ENCODE assay signal across 10 mouse cellular contexts in the genomic region with DNA sequence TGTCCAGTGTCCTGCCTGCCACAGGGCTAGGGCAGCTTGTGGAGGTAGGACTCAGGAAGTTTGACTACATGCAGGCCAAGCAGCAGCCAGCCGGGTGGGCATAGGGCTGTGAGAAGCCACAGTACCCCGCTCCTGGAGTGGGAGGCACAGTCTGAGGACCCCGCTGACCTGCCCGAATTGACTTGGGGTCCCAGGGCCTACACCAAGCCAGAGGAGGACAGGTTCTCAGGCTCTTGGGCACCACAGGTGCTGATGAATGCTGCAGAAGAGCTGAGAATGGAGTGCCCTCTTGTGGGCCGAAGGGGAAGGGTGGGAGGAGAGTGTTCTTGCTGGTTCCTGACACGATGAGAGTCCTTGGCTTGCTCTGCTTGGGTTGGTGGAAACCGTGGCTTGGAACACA. TPM values are rescaled to one million over a fixed set of nuclear protein-coding genes. Genes with fewer than 3 reads are reported as not detected.
DNase-seq lines count a peak whose midpoint lies in the region; ATAC-seq lines count a peak whose summit lies in the region.
"Had no signal": no experiment of that assay in that cellular context is flagged by ENCODE, and none has a peak within 500 bp of the region (broad histone marks: within the 10 kb centered on the region; RNA-seq: fewer than 3 reads in every experiment).

No protein-coding gene starts in this region.

- H3K4me1 ChIP-seq in limb, embryonic 12.5 days (replicated peaks): no peaks in the 10 kb centered on the region
- H3K4me1 ChIP-seq: liver, embryonic 13.5 days had no signal

- no peak overlapping the region for H3K4me3 ChIP-seq in limb, embryonic 12.5 days (replicated peaks)
- H3K4me3 ChIP-seq: erythroblast, embryonic 14.5 days; liver, embryonic 13.5 days had no signal

- 62% methylated on average over 7 of the region's 7 CpGs for whole genome bisulfite sequencing in limb, embryonic 12.5 days

- no peaks in the 10 kb centered on the region for H3K9me3 ChIP-seq in limb, embryonic 12.5 days
- H3K9me3 ChIP-seq: liver, embryonic 13.5 days had no signal

- H3K9ac ChIP-seq in limb, embryonic 12.5 days (replicated peaks): no peak overlapping the region
- H3K9ac ChIP-seq: liver, embryonic 13.5 days had no signal

- ATAC-seq in limb, embryonic 12.5 days (ENCODE audit: insufficient number of reproducible peaks, insufficient read depth, low FRiP score, low TSS enrichment, low read depth): peak; percentile 56; the same call in 1 of the 2 replicates
- no peak for ATAC-seq in inflammation-experienced regulatory T-cells, adult 6 months

- H3K27ac ChIP-seq in limb, embryonic 12.5 days: no peak overlapping the region
- H3K27ac ChIP-seq: liver, embryonic 13.5 days had no signal

- no peaks in the 10 kb centered on the region for H3K27me3 ChIP-seq in limb, embryonic 12.5 days
- H3K27me3 ChIP-seq: liver, embryonic 13.5 days had no signal

- no peaks in the 10 kb centered on the region for H3K36me3 ChIP-seq in limb, embryonic 12.5 days
- H3K36me3 ChIP-seq: liver, embryonic 13.5 days had no signal

- peak; percentile 17 for DNase-seq in adrenal gland, adult 2 months
- DNase-seq in adrenal gland, adult 8-10 months: no peak
- DNase-seq in right cerebral cortex, adult 18-20 months: peak; percentile 6
- no peak for DNase-seq in right cerebral cortex, postnatal 25 days
- DNase-seq in kidney, adult 11 months: peak; percentile 4
- DNase-seq in T-cell, adult 2 months (ENCODE audit: low spot score): no peak
- DNase-seq: liver, embryonic 13.5 days had no signal

- H3K4me2 ChIP-seq in limb, embryonic 12.5 days: no peak overlapping the region
- H3K4me2 ChIP-seq: liver, embryonic 13.5 days had no signal

RNA-seq across cellular contexts. Expression of gene Gm11487, which starts 39.8 kb away (rescaled TPM):
- total RNA-seq in adrenal gland, adult 2 months (2021): not detected
- polyA plus RNA-seq in adrenal gland, adult 2 months (2012; rRNA removed): not detected in 2 replicates
- total RNA-seq in adrenal gland, adult 8-10 months (2022): not detected
- polyA plus RNA-seq in limb, embryonic 12.5 days (2016; fragmentation: Nextera tagmentation; extraction: Ambion mirVana): not detected in 2 replicates
- not detected for polyA plus RNA-seq in inflammation-experienced regulatory T-cells, adult 6 months (2017; shearing (Covaris generic))
- polyA plus RNA-seq: erythroblast, embryonic 14.5 days; liver, embryonic 13.5 days had no signal

Comparison
In these comparisons a context has a peak if more than half of its experiments do, and no peak if none do; other contexts are left out.
1. DNase-seq: peak in adrenal gland, adult 2 months (single experiment), right cerebral cortex, adult 18-20 months (single experiment) and kidney, adult 11 months (single experiment); none in adrenal gland, adult 8-10 months (single experiment), right cerebral cortex, postnatal 25 days (single experiment) and T-cell, adult 2 months (single experiment).